Mouse (Mus musculus): Measurements from ENCODE around the gene Cfdp1.
"Not testable (repeated sequence)": the region's sequence is repeated elsewhere in the genome, so short reads cannot be mapped to it uniquely, and the experiment has no call there.

Gene Cfdp1

DNA sequence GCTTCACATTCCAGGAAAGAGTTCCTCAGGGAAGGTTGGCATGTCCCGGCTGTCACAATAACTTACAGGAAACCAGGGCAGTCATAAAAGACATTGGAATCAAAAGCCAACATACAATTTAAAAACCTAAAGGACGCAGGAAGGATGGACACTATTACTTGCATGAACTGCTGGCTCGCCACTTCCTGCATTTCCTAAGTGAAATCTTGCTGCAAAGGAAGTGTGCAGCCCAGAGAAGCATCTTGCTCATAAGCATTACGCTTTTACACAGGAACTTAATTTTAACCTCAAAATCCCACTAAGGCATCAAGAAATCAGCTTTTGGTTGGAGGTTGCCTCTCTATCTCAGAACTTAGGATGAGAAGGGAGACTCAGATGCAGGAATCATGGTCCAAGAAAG lies 9.2 kb upstream of the Cfdp1 start:
- no peak for DNase-seq (ENCODE audit: low spot score in 2 of 2)

DNA sequence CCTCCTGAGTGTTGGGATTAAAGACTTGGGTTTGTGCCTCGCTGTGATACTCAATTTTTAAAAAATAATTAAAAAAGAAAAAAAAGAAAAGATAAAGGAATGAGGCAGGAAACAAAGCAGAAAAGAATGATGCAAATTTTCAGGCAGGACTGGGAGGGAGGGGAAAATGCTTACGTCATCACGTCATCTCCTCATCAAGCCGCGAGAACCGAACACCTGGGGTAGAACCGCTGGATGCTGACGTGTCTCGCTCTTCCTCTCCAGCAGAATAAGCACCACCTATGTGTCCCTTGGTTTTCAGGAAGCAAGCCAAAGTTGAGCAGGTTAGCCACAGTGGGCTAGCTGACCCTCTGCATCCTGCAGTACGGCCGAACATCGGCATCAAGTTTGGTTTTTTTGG lies 1.9 kb upstream of the Cfdp1 start:
- DNase-seq (ENCODE audit: low spot score in 2 of 2) = no peak

DNA sequence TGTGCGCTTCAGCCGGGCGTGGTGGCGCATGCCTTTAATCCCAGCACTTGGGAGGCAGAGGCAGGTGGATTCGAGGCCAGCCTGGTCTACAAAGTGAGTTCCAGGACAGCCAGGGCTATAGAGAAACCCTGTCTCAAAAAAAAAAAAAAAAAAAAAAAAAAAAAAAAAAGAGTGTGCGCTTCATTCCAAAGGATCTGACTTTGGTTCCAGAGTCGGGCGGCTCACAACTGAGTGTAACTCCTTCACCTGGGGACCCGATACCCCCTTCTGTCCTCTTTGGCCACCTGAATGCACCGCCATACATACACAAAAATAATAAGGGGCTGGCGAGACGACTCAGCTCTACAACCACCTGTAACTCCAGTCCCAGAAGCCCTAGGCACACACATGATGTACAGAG lies 872 bp downstream of the Cfdp1 start:
- DNase-seq (ENCODE audit: low spot score in 2 of 2) = not testable (repeated sequence)

DNA sequence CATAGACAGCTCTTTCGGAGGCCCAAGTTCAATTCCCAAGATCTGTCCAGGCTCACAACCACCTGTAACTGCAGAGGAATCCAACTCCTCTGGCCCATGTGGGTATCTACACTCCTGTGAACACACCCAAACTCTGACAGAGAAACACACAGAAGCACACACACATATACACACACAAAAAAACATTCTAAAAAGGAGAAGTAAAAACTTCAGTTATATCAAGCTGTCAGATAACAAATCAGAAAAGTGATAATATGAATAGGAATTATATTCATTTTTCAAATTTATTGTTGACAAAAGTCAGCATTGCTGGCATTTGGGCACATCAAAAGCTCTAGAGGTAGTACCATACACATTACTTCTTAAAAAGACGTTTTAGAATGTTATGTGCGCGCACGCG lies 7.3 kb downstream of the Cfdp1 start:
- DNase-seq (ENCODE audit: low spot score in 2 of 2) = no peak

DNA sequence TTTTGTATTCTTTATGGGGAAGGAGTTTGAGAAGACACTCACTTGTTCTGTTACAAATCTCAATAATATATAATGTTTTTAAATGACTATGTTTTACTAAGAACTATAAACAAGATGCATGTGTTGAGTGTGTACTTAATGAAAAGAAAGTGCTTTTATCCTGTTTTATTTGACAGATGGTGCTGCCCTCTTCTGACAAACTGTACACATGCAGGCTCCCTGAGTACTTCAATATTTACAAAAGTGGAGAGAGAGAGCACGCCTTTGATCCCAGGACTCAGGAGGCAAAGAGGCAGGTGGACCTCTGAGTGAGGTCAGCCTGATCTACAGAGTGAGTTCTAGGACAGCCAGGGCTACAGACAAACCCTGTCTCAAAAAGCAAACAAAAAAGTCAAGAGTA lies 18.6 kb downstream of the Cfdp1 start:
- no peak for DNase-seq (ENCODE audit: low spot score in 2 of 2)

DNA sequence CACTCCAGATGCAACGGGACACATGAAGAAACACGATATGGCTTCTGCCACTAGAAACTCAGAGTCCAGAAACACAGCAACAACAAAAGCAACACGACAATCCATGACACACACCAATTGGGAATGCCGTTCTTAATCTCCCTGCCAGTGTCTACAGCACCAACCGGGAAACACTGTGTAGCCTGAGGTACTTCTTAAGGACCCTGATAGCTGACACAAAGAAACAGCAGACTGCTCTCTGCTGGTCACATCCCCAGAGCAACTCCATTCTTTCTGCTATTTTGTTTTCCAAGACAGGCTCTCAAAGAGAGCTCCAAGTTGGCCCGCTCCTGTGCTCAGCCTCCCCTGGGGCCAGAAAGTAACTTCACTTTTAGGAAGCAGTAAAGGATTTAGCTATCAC lies 20.1 kb downstream of the Cfdp1 start:
- DNase-seq (ENCODE audit: low spot score in 2 of 2) = no peak

DNA sequence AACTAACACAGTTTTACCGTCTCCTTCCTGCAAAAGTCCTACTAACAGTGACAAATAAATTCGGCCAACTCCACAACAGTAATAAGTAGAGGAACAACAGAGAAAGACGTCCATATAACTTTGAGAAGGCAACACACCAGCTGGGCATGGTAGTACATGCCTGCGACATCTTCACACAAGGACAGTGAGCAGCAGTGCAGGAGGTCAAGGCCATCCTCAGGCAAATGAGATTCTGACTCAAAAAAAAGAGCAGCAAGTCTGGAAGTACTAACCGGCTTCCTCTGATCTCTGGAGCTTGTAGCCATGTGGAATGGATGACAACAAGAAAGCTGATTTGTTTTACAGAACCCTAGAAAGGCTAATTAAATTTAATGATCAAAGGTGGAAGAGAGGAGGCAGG lies 21.1 kb downstream of the Cfdp1 start:
- DNase-seq (ENCODE audit: low spot score in 2 of 2) = no peak

DNA sequence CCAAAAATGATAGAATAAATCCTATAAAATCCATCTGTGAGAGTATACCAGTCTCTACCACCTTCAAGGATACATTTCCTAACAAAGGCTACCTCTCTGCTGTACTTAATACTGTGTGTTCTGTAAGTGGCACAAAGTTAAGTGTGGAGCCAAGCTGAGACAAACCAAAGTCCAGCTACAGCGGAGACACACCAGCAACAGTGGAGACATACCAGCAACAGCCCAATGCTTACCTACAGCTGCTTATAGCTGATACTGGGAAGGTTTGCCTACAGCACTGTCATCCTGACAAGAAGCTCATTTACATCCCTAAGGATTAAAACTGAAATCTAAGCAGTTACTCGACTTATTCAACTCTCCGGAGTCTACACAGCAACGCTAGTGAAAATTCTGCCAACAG lies 22.1 kb downstream of the Cfdp1 start:
- no peak for DNase-seq (ENCODE audit: low spot score in 2 of 2)

DNA sequence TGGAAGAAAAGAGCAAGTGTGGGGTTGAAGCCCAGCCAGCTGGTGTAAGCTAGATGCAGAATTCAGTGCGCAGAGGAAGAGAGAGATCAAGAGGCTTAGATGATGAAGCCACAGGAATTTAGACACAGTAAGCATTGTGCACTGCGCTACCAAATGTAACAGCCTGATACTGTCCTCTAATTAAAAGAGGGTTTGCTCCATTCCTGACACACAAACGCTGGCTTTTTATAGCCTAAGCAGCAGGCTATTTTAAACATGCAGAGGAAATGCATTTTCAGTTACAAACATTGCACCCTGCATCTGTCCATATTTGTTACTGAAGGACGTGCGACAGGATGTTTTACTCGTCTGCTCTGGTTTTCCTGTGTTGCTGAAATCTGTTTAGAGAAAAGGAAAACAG lies 25.5 kb downstream of the Cfdp1 start:
- peak in 1 of 2 experiments; percentile 13 for DNase-seq (ENCODE audit: low spot score in 2 of 2)

DNA sequence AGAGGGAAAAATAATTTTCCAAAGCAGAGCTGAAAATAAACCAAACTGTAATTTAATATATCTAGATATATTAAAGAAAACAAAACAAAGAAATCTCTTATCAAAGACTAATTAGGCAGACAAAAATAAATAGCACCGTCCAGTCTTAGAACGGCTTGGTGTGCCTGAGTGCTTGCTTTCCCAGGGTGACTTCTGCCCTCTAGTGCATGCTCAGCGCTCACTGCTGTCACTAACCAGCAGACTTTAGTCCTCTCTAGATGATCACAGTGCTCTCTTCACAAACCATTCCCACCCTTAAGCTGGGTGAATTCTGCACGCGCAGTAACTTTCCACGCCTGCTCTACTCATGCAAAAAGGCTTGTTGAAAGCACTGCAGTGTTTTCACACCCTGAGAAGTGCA lies 28.9 kb downstream of the Cfdp1 start:
- DNase-seq (ENCODE audit: low spot score in 2 of 2) = no peak

DNA sequence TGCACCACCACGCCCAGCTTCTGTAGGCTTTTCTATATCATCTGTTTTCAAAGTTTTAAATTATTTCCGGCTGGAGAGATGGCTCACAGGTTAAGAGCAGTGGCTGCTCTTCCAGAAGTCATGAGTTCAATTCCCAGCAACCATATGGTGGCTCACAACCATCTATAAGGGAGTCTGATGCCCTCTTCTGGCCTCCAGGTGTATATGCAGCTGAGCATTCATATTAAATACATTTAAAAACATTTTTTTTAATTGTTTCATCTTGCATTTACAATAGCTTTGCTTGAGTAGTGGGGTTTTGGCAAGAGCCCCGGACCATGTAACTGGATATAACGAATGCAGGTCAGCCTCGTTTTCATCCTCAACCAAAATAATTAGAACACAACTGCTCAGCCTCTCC lies 29.8 kb downstream of the Cfdp1 start:
- no peak for DNase-seq (ENCODE audit: low spot score in 2 of 2)

DNA sequence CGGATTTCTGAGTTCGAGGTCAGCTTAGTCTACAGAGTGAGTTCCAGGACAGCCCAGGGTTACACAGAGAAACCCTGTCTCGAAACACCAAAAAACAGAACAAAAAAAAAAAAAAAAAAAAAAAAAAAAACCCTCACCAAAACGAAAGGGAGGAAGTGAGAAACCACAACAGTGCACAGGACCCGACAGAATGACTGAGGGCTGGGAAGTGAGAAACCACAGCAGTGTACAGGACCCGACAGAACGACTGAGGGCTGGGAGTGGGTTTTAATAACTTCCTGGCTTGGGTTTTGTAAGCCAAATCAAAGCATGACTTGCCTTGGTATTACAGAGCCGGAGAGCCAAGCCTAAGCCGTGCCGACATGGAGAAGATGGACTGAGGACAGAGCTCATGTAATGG lies 32.9 kb downstream of the Cfdp1 start:
- no peak for DNase-seq (ENCODE audit: low spot score in 2 of 2)

DNA sequence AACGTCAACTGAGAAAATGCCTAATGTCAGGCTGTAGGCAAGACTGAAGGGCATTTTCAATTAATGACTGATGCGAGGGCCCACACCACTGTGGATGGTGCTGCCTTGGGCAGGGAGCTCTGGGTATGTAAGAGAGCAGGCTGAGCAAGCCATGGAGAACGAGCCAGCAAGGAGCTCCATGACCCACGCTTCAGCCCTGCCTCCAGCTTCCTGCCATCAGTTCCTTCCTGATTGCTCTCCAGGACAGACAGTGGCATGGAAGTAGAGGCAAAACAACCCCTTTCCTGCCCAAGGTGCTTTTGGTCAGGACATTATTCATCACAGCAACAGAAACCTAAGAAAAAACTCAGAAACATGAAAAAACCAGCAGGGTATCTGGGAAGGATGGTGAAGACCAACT lies 33.4 kb downstream of the Cfdp1 start:
- no peak for DNase-seq (ENCODE audit: low spot score in 2 of 2)

DNA sequence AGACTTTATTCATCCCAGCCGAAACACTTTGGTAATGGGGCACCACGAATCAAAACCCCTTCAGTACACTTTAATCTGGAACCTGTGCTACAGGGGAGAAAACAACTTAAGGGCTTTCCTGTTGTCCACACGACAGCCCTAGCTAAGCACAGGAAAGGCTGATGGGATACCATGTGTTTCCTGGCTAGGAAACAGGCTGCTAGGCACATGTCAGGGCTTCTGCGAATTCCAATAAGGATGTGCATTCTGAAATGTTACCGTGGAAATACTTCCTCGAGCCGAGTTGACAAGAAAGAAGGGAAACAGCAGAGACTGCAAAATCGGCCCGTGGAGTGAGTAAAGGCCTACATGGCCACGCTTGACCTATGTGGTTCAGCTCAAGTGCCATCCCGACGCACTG lies 34.1 kb downstream of the Cfdp1 start:
- no peak for DNase-seq (ENCODE audit: low spot score in 2 of 2)

DNA sequence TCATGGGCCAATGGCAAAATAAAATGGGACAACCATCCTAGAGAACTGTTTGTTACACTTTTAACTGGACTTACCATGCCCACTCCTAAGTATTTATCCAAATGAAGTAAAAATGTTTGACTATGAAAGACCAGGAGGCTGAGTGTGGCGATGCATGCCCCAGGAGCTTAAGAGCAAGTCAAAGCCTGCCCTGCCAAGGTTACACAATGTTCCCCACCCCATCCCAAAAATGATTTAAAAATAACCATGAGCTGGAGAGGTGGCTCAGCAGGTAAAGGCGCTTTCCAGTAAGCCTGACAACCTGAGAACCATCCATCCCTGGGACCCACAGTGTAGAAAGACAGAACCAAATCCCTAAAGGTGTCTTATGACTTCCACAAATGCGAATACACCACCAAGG lies 35.5 kb downstream of the Cfdp1 start:
- DNase-seq (ENCODE audit: low spot score in 2 of 2) = no peak

DNA sequence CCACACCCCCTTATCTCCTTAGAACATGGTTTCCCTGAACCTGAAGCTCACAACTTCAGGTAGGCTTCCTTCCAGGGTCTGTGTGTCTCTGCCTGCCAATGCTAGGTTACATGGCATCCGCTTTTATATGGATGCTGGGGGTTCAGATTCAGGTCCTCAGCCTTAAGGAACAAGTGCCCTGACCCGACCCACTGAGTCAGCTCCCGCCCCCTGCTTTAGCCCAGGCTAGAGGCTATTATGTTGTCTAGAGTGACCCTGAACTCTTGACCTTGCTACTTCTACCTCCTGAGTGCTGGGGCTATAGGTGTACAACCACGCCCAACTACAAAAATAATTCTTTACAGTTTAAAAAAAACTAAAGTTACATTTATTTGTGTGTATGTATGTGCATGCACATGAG lies 39.0 kb downstream of the Cfdp1 start:
- DNase-seq (ENCODE audit: low spot score in 2 of 2) = no peak

DNA sequence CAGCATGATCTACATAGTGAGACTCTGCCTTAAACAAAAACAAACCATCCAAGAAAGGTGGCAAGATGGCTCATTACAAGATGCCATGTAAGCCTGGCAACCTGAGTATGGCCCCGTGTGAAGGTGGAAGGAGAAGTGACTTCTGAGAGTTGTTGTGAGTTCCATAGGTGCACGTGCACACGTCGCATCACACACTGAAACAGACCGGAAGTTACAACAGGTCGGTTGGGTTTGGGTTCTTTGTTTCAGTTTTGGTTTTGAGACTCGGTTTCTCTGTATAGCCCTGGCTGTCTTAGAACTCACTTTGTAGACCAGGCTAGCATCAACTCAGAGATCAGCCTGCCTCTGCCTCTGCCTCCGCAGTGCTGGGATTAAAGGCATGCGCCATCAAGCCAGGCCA lies 40.3 kb downstream of the Cfdp1 start:
- DNase-seq (ENCODE audit: low spot score in 2 of 2) = no peak

DNA sequence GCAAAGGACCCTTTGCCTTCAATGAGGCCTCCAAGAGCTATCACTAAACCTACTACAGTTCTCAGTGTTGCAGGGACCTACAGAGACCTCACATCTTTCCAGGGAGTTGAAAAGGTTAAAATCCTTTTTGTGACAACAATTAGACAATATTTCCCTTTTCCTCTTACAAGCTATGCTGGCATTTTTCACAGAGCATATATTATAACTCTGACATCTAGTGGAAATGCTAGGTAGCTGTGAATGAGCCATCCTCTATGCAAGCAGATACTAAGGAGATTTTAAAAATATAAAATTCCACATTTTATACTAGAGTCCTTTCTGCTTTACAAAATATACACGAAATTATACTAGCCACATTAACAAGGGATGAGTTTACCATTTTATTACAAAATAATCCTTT lies 41.3 kb downstream of the Cfdp1 start:
- no peak for DNase-seq (ENCODE audit: low spot score in 2 of 2)

DNA sequence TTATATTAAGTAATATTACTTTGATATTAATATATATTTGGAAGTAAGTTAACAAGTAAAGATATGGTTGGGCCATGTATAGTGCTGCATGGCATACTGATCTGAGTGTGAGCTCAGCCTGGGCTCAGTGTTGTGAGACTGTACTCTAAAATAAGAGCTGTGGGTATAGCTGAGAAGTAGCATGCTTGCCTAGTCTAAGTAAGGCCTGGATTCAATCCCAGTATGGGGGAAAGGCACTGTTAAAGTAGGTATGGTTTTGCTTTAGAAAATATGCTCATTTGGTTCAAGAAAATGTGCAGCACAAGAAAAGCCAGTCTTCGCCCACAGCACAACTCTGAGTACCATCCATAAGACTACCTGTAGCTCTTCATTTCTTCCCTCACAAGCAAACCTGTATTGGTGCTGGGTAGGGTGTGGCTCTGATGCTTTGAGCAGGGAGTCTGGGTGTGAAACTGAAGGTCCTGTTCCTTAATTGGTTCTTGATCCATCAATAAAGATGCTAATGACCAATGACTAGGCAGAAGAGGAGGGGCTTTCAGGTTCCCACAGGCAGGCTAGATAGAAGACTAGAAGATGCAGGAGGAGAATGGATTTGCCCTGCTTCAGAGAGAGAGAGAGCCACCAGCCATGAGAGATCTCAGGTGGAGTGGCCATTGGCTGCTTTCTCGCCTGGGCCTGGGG lies 43.3 kb downstream of the Cfdp1 start:
- DNase-seq (ENCODE audit: low spot score in 2 of 2) = peak in 1 of 2 experiments; percentile 49

DNA sequence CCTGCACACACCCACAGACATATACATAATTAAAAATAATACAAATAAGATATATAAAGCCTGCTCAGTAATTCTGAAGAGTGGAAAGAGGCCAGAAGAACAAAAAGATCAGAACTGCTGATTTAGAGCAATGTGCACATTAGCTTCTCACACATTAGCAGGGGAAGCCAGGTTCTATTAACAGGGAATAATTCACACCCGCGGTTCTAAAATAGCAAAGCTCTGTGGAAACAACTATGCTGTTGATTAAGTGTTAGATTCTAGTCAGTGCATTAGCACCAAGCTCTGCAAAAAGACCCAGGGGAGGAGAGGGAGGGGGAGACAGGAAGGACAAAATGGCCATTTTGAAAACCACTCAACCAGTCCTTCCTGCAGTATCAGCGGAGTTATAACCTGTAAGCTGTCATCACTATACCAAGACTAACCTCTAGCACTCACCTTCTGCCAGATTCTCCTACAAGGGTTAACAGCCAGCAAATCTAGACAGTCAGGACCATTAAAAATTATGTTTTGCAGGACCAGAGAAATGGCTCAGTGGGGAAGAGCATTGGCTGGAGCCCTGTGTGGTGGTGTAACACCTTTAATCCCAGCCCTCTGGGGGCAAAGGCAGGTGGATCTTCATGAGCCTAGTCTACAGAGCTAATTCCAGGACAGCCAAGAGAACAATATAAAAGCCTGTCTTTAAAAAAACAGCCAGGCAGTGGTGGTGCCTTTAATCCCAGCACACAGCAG lies 45.0 kb downstream of the Cfdp1 start:
- DNase-seq (ENCODE audit: low spot score in 2 of 2) = peak in 1 of 2 experiments; percentile 19

DNA sequence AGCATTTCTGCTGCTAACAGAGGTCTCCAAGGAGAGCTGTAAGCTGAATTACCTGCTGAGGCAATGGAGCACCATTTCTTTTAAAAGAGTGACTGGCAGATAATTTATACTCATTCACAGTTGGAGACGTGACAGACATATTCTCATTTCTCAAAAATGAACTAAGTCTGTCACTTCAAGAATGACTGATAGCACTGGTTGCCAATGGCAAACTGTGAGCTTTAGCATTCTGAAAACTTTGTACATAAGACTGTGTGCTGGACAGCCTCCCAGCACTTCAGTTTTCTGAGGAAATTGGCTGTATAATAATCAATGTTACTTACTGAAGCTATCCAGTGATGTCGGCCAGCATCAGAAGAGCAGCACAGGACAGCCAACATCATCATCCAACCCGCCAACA lies 46.1 kb downstream of the Cfdp1 start:
- DNase-seq (ENCODE audit: low spot score in 2 of 2) = no peak

DNA sequence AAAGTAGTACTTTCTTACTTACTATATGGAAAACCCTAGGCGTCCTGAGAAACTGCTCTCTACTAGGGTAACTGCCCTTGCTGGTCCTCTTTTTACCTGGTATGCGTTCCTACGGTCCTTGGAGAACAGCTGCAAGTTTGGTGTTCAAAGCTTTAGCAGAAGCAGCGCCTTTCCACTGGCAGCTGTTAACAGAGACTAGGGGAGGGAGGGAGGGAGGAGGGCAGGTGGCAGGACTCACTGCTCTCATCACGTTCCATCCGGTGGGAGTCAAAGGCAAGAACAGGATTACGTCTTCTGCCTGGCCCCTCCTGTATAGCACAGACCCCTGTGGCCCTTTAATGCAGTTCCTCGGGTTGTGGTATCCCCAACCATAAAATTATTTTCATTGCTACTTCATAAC lies 50.7 kb downstream of the Cfdp1 start:
- no peak for DNase-seq (ENCODE audit: low spot score in 2 of 2)

DNA sequence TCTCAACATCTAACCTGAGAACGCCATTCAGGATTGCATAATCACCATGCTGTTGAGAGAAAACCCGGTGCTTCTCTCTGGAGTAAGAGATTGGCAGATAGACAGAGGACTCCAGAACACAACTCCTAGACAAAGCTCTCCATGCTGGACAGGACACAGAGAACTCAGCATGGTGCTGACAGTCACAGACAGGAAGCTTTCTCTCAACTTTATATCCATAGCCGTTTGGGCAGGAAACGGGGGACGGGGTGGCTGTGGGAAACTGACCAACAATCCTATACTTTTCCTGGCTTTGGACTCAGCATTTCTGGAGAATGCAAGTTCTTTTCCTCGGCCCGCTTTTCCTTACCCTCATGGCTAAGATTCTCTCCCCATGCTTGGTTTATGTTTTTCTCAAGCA lies 51.8 kb downstream of the Cfdp1 start:
- no peak for DNase-seq (ENCODE audit: low spot score in 2 of 2)

DNA sequence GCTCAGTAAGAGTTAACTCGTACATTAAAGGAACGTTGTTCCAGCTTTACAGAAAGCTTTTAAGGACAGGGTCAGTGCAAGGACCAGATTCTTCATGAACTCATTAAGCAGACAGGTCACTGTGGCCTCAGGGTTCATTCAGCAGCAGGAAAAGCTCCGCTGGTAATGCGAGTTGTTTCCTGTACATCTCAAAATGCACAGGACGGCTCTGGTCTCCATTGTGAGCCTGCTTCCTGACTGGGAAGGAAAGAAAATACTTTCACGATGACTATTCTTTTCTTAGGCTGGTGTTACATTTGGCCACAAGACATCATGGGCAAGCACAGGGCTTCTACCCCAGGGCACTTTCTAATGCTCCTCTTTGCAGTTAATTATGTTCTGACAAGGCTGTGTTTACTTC lies 52.6 kb downstream of the Cfdp1 start:
- DNase-seq (ENCODE audit: low spot score in 2 of 2) = no peak
